Comparison of ENCODE assay signal across 7 mouse cellular contexts in the genomic region with DNA sequence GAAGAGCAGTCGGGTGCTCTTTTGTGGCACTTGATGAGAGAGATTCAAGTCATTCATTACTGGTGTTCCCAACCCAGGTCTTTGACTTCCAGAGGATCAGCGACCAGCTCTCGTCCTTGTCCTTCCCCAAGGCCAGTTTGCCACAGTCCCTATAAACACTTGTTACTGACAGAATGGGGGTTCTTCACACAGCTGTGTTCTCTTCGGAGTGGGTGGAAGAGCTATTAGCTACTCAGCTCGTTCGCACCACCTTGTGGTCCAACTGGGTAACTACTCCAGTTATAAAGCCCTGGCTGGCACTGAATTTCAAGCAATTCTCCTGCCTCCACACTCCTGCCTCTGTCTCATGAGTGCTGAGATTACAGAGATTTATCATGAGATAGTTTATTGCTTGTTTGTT. TPM values are rescaled to one million over a fixed set of nuclear protein-coding genes. Genes with fewer than 3 reads are reported as not detected.
DNase-seq lines count a peak whose midpoint lies in the region; ATAC-seq and TF ChIP-seq lines count a peak whose summit lies in the region.

No protein-coding gene starts in this region.

- H3K9ac ChIP-seq in ES-E14 (ENCODE audit: insufficient read depth, low read depth, low read length, poor library complexity, severe bottlenecking), result no peak overlapping the region
- H3K9ac ChIP-seq in heart, postnatal 0 days (replicated peaks; ENCODE audit: low read depth, low read length), result no peak overlapping the region

- no peak for DNase-seq in ES-E14 (ENCODE audit: low read depth, low spot score)
- peak; percentile 66 for DNase-seq in adrenal gland, adult 8-10 months
- peak; percentile 89 for DNase-seq in heart, postnatal 0 days (ENCODE audit: low spot score)
- peak; percentile 33 to 77 for DNase-seq in layer of hippocampus, adult 8-10 months (ENCODE audit: low spot score in 2 of 2)
- DNase-seq in lung, postnatal 25 days (ENCODE audit: low spot score), result peak; percentile 76
- DNase-seq in right cerebral cortex, postnatal 25 days, result peak; percentile 56

- H3K27me3 ChIP-seq in heart, postnatal 0 days (ENCODE audit: control insufficient read depth, insufficient read depth, low read length), result no peaks in the 10 kb centered on the region

- H3K4me3 ChIP-seq in ES-E14 (ENCODE audit: insufficient read depth in 1 of 2, low read depth in 1 of 2, low read length in 2 of 2, poor library complexity in 1 of 2, severe bottlenecking in 1 of 2), result no peak overlapping the region
- no peak overlapping the region for H3K4me3 ChIP-seq in embryonic fibroblast, embryonic 13.5 days (ENCODE audit: insufficient read depth, low read length)
- H3K4me3 ChIP-seq in heart, postnatal 0 days (ENCODE audit: low read depth, low read length), result no peak overlapping the region

- no peak overlapping the region for H3K4me2 ChIP-seq in heart, postnatal 0 days (ENCODE audit: low read depth, low read length)

- no peaks in the 10 kb centered on the region; the same call in 1 of the 2 replicates for H3K9me3 ChIP-seq in ES-E14 (ENCODE audit: control insufficient read depth, insufficient read depth, low read depth, low read length)
- no peaks in the 10 kb centered on the region for H3K9me3 ChIP-seq in heart, postnatal 0 days (replicated peaks; ENCODE audit: control insufficient read depth, low read length)

- in situ Hi-C loops in ES-E14 (cut with MboI; ENCODE audit: low sequenced_read_pairs in 2 of 2, unreplicated experiment in 2 of 2), result loop anchor here in 1 of 2 experiments (5.0 to 10.0 kb wide), 2 partner anchors 110 to 203 kb away; no protein-coding TSS in a partner anchor

- peak; percentile 55; the same call in 1 of the 2 replicates for TF ChIP-seq CTCF in embryonic fibroblast, embryonic 13.5 days (IDR thresholded peaks at IDR 0.05; ENCODE audit: borderline replicate concordance, insufficient read depth, low read length)
- TF ChIP-seq CTCF in heart, postnatal 0 days (IDR thresholded peaks at IDR 0.05; ENCODE audit: low read depth), result peak; percentile 93

- TF ChIP-seq EP300 in heart, postnatal 0 days (IDR thresholded peaks at IDR 0.05; ENCODE audit: low read depth), result no peak

- peak; percentile 58; the same call in 1 of the 2 replicates for ATAC-seq in heart, postnatal 0 days (ENCODE audit: insufficient read depth, low read depth)

- WGBS in heart, postnatal 0 days, result 21% methylated on average over 6 of the region's 6 CpGs

- no peaks in the 10 kb centered on the region for H3K4me1 ChIP-seq in ES-E14 (ENCODE audit: control insufficient read depth in 2 of 2, insufficient read depth in 2 of 2, low read length in 2 of 2, poor library complexity in 1 of 2)
- H3K4me1 ChIP-seq in embryonic fibroblast, embryonic 13.5 days (ENCODE audit: control insufficient read depth, insufficient read depth, low read length), result no peaks in the 10 kb centered on the region
- H3K4me1 ChIP-seq in heart, postnatal 0 days (ENCODE audit: control insufficient read depth, insufficient read depth), result no peaks in the 10 kb centered on the region

- TF ChIP-seq POLR2A in embryonic fibroblast, embryonic 13.5 days (IDR thresholded peaks at IDR 0.05; ENCODE audit: low read depth, low read length), result no peak

- no peaks in the 10 kb centered on the region for H3K36me3 ChIP-seq in ES-E14 (ENCODE audit: control insufficient read depth, insufficient read depth, low read length, poor library complexity, severe bottlenecking)
- no peaks in the 10 kb centered on the region for H3K36me3 ChIP-seq in heart, postnatal 0 days (replicated peaks; ENCODE audit: control insufficient read depth, insufficient read depth, low read length)

- no peak overlapping the region for H3K27ac ChIP-seq in ES-E14 (ENCODE audit: insufficient read depth, low read depth, low read length, poor library complexity, severe bottlenecking)
- no peak overlapping the region for H3K27ac ChIP-seq in embryonic fibroblast, embryonic 13.5 days (ENCODE audit: insufficient read depth, low read length)
- H3K27ac ChIP-seq in heart, postnatal 0 days (ENCODE audit: low read depth), result no peak overlapping the region

TF ChIP-seq in ES-E14, 5 proteins besides CTCF, POLR2A, EP300 and RAD21:
- TF ChIP-seq ZC3H11A (IDR thresholded peaks at IDR 0.05; ENCODE audit: borderline replicate concordance, low read depth, low read length) (peak; percentile 95), MAFK (IDR thresholded peaks at IDR 0.05; ENCODE audit: insufficient read depth, low read depth, low read length) (no peak)
TF ChIP-seq in ES-E14: peak in this region for 1.

RNA-seq across cellular contexts. Expression of a gene that starts 14.5 kb away (rescaled TPM):
- total RNA-seq in ES-E14 (2012; rRNA removed), result 33.6 and 34.4 TPM in 2 replicates
- 10 to 100 TPM; 48.2 to 56.8 (median 54.5) TPM for total RNA-seq in adrenal gland, adult 8-10 months (2022)
- 13.3 and 14.0 TPM in 2 replicates for polyA plus RNA-seq in embryonic fibroblast, embryonic 13.5 days (2011; ENCODE audit: insufficient read length, low read depth, missing spikeins)
- 23.7 and 37.4 TPM in 2 replicates for total RNA-seq in heart, postnatal 0 days (2014; rRNA removed; ENCODE audit: low replicate concordance)
- polyA plus RNA-seq in heart, postnatal 0 days (2015; fragmentation: Nextera tagmentation; extraction: Ambion mirVana), result 14.0 and 14.5 TPM in 2 replicates
- 100 to 1,000 TPM; 135 to 153 (median 142) TPM for total RNA-seq in layer of hippocampus, adult 8-10 months (2022)
